Mouse (Mus musculus) 3T3-L1 (cell line): Measurements from ENCODE around the gene Tmcc3.

ENCODE experiments used
- DNase-seq: peaks from one replicate; pipeline ENCODE4 v3.0.0-alpha.2; 2015; ENCODE audit warnings: low read depth, low spot score

Gene Tmcc3

GRCm38 (mm10) chr10:94360664-94361063 lies 48.9 kb downstream of the Tmcc3 start:
- no peak for DNase-seq

DNA sequence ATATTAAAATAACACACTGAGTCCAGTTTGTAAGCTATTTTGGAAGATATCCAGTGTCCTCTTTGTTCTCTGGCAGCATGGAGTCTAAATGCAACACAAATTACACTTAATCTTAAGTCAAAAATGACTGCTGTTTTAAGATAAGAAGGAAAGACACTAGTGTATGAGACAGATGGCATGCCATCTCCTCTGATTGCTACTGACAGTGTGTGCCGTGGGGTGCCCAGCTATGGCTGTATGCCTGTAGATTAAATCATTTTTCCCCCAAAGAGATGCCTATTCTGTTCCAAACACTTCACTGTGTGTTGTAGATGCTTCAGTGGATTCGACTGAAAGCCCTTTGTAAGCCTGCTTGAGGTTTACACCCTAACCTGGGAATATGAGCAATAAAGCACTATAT lies 59.5 kb downstream of the Tmcc3 start:
- no peak for DNase-seq

- no peak for DNase-seq
Observed at GRCm38 (mm10) chr10:94376941-94377340, 65.2 kb downstream of the Tmcc3 start.

GRCm38 (mm10) chr10:94377844-94378243 lies 66.1 kb downstream of the Tmcc3 start:
- DNase-seq = no peak

- no peak for DNase-seq
Observed at GRCm38 (mm10) chr10:94378383-94378782, 66.6 kb downstream of the Tmcc3 start.

DNA sequence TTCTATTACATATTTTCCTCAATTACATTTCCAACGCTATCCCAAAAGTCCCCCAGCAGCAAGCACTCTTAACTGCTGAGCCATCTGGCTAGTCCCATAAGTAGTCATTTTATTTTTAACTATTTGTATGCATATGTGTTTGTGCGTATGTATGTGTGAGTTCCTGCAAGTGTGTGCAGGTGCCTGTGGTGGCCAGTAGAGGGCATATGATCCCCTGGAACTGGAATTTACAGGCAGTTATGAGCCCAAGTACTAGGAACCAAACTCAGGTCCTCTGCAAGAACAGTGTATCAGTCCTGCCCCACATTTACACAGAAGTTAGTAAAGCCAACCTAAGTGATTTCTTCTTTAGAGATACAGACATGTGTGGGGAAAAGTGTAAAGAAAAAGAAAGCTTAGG lies 68.3 kb downstream of the Tmcc3 start:
- peak; percentile 4 for DNase-seq

GRCm38 (mm10) chr10:94380662-94381392 lies 69.1 kb downstream of the Tmcc3 start:
- peak; percentile 64 for DNase-seq

- no peak for DNase-seq
Observed at GRCm38 (mm10) chr10:94381393-94381740, 69.6 kb downstream of the Tmcc3 start.

GRCm38 (mm10) chr10:94382618-94383017 lies 70.9 kb downstream of the Tmcc3 start:
- DNase-seq = no peak

GRCm38 (mm10) chr10:94383565-94383964 lies 71.8 kb downstream of the Tmcc3 start:
- DNase-seq = no peak

DNA sequence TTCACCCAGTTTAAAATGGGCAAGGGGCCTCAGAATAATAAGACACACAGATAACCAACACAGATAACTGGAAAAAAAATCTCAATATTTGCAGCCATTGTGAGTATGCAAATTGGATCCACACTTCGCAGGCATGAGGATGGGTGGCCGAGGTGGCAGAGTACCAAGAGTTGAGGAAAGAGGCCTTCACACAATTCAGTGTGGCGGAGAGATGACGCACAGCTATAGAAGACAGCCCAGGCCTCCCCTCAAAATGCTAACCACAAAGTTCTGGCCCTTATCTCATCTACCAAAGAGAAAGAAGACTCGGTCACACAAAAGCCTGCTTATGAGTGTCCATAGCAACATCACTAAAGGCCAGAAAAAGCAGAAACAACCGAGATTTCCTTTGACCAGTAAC lies 77.5 kb downstream of the Tmcc3 start:
- DNase-seq = no peak

DNA sequence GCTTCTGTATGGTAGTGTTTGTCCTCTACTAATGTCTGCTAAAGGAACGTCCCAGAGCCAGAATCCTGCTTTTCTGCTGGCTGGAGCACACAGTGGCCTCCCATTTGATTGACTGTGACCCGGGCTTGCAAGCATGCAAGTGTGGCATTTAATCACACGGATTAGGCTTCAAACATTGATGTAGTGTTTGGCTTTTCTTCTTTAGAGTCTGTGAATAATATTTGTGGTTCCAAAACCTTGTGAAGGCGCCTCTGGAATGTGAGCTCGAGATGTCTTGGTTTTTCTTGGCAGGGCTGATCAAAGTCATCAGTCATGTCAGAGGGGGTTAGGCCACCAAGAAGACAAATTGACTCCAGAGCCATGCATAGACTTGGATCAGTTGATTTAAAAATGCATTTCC lies 79.3 kb downstream of the Tmcc3 start:
- peak; percentile 83 for DNase-seq

GRCm38 (mm10) chr10:94394286-94394685 lies 82.5 kb downstream of the Tmcc3 start:
- no peak for DNase-seq

DNA sequence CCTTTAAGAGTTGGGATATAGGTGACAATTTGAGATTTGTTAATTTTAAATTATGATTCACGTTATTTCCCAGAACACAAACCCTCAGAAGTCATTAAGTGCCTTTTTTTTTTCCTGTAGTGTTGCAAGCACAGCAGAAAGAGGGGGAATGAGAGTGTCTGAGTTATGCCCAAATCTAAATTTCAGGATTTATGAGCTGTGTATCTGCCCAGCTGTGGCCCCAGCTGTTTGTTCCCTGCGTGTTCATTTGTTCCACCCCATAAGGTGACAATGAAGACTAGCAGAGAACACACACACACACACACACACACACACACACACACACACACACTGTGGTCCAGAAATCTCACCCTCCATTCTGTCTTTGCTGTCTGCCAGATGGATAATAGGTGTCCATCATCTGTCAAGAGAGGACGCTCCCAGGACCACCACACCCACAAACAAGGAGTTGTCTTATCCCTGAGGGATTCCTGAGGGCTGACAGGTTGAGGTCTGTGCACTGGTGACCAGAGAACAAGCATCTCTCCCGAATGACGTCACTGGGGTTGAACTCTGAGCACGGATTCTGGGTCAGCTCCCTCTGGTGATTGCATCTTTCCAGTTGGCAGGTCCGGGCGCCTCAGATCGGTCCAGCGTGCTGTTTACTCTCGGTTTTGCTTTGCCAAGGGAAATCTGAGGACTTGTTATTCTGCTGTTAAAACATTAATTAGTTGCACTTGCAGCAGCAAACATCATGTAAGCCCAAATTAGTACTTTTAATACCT lies 86.3 kb downstream of the Tmcc3 start:
- no peak for DNase-seq

DNA sequence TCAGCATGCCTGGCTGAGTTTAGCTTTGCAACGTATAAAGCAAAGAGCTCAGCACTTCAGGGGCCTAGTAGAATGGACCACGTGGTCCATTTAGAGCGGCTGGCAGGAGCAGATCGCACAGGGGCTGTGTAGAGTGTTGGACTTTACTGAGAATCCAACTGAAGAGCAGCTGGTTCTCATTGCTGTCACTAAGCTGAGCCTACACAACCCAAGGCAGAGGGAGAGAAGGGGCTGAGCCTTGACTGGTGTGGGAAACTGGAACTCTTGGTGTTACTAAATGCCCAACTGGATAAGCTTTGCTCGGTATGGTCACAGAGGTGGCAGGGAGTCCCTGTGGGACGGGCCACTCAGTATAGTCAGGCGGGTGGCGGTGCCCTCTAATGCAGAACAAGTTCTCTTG lies 89.1 kb downstream of the Tmcc3 start:
- no peak for DNase-seq

DNA sequence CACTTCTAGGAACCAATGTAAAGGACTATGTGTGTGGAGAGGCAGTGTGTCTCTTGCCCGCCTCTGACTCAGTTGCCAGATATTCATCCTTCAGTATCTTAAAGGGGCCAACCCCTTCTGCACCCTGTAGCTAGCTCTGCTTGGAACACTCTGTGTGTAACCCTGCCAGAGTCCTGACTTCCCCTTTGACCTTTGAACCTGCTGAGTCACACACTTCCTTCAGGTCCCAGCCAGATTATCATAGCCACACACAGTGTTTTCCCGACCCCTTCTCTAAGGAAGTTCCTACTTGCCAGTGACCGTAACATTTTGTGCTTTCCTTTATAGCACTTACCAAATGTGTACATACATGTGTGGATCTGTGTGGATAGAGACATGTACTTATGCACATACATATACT lies 93.7 kb downstream of the Tmcc3 start:
- no peak for DNase-seq

- no peak for DNase-seq
Observed at GRCm38 (mm10) chr10:94406821-94407220, 95.1 kb downstream of the Tmcc3 start.

DNA sequence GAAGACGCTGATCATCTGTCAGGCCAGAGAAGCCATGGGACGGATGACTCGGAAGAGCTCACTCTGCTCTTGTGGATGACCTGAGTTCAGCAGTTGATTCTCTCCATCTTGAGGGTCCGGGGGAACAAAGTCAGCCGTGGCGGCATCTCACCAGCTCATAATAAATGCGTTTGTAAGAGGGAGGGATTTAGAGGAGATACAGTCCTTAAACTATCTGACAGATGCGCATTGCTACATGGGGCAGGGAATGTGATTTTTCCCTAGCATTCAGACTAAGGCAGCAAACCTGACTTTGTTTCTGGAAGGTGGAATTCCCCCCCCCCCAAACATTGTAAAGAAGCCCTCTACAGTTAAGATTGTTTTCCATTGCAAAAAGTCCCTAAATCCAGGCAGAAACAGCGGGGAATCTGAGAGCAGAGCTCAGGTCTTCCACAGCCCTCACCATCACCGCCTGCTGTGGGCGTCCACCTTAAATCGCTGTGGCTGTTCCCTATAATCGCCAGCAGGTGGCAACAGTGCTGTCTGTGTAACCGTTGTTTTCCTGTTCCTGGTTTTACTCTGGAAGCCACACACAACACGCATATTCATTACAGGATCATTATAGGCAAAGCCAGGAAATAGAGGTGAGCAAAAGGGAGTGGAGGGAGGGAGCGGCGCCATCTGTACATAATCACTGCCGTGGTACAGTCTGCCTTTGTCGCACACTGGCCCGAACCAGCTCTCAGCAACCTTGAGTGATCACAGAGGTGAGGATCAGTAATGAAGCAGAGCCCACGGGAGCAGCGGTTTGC lies 96.8 kb downstream of the Tmcc3 start:
- peak; percentile 86 for DNase-seq

DNA sequence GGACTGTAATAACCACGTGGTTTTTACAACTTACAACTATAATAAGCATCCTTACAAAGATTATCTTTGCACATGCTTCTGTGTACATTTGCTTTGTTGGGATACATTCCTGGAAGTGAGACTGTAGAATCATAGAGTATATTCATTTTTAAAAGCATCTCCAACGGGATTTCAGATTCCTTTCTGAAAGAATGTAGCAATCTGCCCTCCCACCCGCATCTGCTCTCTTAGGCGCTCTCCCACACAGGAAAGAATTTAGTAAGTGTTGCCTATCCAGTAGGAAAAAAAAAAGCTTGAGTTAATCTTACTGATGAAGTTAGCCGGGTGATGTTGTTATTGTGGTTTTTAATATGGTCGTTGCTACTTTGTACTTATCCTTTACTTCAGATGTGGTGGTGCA lies 97.9 kb downstream of the Tmcc3 start:
- no peak for DNase-seq

DNA sequence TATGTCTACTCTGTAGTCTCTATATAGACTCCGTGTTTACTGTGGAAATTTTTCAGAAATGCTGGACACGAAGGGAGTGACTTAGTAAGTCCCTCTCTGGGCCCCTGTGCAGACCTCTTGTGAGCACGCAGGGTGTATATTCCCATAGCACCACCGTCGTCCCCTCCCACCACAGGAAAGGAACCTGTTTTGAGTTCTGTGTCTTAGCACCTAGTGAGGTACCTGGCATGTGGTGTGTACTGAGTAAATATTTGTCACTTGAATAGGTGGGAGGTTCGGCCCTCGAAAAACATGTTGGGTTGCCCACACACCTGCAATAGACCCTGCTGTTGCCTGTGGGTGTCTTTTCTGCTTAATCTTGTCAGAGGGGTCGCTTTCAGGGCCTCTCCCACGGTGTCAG lies 99.8 kb downstream of the Tmcc3 start:
- DNase-seq = no peak

DNA sequence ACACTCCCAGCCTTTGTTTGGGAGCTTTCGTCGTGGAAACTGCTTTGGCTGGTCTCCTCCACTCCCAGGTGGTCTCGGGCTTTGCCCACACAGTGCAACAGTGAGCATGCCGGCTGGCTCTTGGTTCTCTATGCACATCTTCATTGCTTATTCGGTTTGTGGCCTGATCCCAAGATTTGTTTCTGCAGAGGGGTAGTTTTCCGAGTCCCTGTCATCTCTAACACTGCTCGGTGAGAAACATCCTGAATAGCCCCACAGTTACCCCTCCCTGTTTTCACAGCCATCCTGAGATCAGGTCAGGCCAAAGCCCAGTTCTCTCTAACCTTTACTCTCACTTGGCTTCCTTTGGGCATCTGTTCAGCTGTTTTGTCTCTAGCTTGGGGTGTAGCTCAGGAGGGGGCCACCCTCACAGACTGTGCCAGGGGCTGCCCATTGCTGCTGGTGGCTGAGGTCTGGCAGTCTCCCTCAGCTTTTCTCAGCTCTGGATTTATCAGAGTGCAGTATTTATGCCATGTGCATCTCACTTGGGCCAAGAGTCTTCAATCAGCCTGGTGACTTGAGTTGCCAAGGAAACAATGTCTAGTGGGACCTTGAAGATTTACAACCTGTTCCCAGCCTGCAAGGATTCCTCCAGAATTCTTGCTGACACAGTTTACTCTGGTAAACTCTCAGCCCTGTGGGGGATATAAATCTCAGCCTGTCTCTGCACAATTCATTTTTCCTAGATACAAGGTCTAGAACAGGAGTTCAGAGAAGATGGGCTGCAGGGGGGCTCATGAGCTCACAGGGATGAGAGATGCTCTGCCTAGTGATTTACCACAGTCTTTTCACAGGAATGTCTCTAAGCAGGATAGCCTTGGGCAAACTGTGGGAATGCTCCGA lies 102.3 kb downstream of the Tmcc3 start:
- DNase-seq = peak; percentile 35
